Mouse (Mus musculus) adrenal gland (tissue): ENCODE measurements around the gene Zfp51.
"Not testable (repeated sequence)": the region's sequence is repeated elsewhere in the genome, so short reads cannot be mapped to it uniquely, and the experiment has no call there.

Source experiments
- intact Hi-C: fragments of 180-260 bp; cut with DNase I; formaldehyde crosslinking; loops from one replicate; pipeline ENCODE4 v1.15.1; 2025
- long read RNA-seq, 2 experiments: library from polyadenylated mRNA; unstranded; transcript quantifications; one replicate each; pipeline ENCODE4 v2.0.0; 2020; ENCODE audit warnings: borderline replicate concordance in 1 of 2; ENCODE audit not compliant: insufficient replicate concordance in 1 of 2

The Zfp51 gene
- long read RNA-seq, experiment 1, transcript Zfp51-201 (5 exons, 2,574 nt) = major isoform, 5 of 10 reads
- long read RNA-seq, experiment 1, partial matches to known transcripts = 2 of 10 reads
- long read RNA-seq, experiment 1, other reads (novel, unspliced or antisense) = 3 of 10 reads
- long read RNA-seq, experiment 2, partial matches to known transcripts = 1 of 4 reads
- long read RNA-seq, experiment 2, other reads (novel, unspliced or antisense) = 0 of 4 reads

DNA sequence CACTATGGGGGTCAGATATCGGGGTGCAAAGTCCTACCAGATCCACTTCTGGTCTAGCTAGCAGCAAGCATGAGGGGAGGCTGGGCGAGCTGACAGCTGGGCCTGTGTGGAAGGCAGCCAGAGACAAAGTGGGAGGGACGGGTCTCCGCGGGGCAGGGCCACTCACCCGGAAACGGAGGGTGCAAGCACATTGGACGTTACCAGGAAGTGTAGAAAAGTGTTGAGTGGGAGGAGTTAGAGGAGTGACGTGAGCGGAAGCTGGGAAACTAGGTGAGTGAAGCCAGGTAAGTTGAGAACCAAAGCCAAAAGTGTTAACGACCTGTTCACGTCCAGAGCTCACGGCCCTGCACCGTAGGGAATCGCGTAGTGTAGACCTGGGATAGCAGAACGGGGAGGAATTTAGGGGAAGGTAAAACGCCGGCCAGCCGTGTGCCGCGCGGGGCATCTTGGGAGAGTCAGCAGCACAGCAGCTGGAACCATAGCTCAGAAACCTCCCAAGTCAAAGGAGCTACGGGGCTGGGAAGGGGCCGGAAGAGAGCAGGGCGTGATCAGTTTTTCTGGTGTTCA lies at the start of gene Zfp51:
Zfp51 (plus strand) TSS at position 237 of the 567 bp plus-strand sequence.
- intact Hi-C loops = no loop called here

DNA sequence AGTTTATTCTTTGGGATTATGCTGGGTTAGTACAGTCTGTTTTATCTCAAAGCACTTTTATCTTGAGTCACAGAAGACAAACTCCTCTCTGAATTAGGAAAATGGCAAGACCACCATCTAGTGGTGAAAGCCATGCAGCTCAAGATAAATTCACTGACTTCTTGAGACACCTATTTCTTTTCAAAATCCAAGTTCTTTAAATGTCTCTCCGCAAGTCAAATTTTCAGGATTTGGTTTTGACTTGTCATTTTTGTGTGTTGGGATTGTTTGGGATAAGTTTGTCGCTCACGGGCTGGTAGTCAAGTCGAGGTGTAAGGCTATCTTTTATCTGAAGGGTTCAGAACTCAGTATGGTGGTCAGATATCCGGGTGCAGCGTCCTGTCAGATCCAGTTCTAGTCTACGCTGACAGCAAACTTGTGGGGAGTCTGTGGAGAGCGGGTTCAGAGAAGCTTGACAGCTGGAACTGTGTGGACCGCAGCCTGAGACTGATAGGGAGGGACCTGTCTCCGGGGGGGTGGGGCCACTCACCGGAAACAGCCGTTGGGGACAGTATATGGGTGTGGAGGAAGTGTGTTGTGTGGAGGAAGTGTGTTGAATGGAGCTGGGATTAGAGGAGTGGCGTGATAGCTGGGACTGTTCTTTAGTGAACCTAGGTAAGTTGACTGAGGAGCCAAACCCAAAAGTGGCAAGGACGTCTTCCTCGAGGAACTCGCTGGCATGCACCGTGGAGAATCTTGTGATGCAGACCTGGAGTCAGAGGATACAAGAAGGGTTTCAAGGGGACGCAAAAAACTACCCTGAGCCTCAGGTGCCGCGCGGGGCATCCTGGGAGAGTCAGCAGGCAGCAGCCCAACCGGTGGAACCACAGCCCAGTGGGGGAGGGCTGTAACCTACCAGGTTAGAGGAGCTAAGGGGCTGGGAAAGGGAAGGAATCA lies 27.2 kb upstream of the Zfp51 start, which contains the start of gene Zfp54:
Zfp54 (plus strand) TSS at position 564 of the 936 bp plus-strand sequence.
- intact Hi-C loops = loop anchor here (2.0 to 5.0 kb wide), 2 partner anchors 94 to 150 kb away; no protein-coding TSS in a partner anchor

DNA sequence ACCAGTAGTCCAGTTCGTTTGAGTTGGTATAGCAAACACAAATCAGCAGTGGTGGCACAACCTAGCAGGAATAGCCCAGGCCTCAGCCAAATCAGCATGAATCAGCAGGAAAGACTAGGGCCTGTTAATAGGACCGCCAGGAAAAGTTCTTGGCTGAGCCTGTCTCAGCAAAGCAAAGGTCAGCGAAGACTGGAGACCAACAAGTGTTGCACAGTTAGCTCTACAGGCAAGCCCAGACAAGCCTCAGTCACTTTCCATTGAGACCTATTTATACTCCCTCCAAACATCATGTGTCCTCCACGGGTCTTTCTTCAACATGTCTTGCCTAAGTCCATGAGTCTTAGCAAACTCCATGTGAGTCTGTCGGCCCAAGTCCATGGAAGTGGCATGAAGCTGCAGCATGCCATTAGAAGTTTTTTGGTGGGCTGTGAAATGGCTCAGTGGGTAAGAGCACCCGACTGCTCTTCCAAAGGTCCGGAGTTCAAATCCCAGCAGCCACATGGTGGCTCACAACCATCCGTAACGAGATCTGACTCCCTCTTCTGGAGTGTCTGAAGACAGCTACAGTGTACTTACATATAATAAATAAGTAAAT lies 11.3 kb upstream of the Zfp51 start:
- intact Hi-C loops = not testable (repeated sequence)

DNA sequence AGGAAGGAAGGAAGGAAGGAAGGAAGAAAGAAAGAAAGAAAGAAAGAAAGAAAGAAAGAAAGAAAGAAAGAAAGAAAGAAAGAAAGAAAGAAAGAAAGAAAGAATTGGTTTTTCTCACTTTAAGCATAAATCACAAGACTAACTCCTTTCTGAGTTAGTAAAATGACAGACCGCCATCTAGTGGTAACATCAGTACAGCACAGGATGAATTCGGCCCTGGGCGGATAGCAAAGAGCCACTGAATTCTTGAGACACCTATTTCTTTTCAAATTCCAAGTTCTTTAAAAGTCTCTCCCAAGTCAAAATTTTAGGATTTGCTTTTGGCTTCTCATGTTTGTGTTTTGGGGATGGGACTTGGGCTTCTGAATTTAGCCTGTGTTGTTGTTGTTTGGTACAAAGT lies 505 bp upstream of the Zfp51 start:
- intact Hi-C loops = no loop called here

DNA sequence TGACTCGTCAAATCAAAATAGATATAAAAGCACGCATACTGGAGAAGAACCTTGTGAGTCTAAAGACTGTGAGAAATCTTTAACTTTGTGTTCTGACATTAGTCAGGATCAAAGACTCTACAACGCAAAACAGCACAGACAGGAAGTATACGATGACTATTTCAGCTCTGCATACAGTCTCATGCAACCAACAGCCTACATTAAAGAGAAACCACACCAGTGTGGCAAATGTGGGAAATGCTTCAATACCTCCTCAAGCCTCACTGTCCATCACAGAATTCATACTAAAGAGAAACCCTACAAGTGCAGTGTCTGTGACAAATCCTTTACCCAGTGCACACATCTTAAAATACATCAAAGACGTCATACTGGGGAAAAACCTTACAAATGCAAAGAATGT lies 13.4 kb downstream of the Zfp51 start:
- intact Hi-C loops = no loop called here

DNA sequence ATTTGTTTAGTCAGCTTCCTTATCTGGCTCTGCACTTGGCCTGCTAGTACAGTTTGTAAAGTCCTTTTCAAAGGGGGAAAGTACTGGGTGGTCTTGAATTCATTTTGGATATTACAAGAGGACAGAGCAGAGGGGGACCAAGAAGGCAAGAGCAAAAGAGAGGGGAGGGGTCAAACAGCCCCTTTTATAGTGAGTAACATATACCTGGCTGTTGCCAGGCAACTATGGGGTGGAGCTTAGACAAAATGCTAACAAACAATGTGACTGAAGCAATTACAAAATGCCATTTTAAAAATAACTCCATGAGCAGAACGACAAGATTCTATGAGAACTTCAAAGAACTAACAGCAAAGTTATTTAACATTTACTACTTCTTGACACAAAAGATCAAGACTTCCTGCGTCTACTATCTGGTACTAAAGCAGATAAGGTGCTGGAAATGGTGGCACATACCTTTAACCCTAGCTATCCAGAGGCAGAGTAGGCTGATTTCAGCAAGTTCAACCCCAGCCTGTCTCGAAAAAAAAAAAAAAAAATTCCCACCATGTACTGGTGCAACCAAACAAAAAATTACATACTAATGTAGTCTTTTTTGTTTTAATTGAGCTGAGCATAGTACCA lies 22.0 kb downstream of the Zfp51 start:
- intact Hi-C loops = no loop called here

DNA sequence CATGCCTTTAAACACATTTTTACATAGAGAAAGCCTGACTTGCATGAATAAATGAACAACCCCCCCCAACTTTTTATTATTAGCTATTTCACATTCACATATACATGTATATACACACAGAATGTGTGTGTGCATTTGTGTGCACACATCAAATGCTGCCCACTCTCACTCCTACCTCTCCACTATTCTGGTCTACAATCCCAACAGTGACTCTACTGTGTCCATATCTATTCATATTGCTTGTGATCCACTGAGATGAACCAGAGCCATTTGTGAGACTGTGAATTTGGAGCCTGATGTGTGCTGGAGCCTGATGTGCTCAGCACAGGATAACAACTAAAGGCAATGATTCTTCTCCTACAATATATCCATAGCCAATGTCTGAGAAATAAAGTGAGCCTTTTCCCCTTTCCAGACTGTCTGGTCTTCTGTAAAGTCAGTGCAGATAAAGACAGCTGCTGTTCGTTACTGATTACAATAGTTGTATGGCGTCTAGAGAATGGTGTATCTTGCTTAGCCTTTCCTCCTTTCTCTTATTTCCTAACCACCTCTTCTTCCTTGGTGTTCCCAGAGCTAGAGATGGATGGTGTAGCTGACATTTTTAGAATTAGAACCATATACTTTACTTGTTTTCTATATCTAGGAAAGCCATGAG lies 22.6 kb downstream of the Zfp51 start:
- intact Hi-C loops = no loop called here

DNA sequence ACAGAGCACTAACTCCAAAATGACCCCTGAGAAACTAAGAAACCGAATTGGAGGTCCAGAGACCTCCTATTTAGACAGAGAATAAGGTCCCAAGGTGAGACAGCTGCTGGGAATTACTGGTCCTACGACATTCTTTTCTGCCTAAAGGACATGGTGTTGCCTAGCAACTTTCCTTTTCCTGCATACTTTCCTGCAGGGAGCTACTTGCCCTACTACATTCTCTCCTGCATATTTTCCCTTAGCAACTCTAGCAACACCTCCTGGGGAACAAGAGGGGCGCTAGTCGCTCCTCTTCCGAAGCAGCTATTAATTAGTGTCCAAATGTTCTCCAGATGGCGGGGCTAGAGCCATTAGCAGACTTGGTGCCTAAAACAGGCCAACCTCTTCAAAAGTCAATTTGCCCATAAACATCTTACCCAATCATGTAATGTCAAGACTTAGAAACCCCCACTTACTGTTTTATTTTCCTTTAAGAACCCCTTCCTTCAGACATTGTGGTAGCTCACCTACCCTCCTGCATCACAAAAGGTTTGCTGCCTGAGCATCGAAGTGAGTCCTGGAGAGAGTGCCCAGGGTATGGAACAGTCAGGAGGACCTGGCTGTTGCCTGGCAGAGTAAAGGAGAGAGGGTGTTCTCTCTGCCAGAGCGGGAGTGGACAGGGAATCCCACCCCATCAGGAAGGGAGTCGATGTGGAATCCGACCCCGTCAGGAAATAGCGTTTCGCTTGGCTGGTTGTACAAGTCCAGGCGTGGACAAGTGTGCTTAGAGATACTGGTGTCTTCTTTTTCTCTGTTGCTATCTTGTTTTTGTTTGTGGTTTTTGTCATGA lies 23.4 kb downstream of the Zfp51 start:
- intact Hi-C loops = no loop called here

DNA sequence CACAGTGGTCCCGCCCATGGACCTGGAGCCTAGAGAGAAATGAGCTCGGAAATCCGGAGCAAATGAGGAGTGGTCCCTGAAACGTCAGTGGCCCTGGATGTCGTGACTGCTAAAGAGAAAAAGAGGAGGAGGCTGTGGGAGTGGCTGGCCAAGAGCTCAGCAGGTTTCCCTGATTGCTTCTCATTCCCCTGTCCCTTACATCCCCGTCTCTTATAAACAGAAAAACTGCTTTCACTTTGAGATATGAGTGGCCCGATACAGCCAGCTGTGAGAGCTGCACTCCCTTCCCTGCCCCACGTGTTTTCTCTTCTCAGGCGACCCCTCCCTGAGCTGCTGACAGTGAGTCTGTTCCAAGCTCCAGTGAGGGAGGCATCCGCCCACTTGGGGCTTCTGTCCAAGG lies 24.6 kb downstream of the Zfp51 start:
- intact Hi-C loops = not testable (repeated sequence)

DNA sequence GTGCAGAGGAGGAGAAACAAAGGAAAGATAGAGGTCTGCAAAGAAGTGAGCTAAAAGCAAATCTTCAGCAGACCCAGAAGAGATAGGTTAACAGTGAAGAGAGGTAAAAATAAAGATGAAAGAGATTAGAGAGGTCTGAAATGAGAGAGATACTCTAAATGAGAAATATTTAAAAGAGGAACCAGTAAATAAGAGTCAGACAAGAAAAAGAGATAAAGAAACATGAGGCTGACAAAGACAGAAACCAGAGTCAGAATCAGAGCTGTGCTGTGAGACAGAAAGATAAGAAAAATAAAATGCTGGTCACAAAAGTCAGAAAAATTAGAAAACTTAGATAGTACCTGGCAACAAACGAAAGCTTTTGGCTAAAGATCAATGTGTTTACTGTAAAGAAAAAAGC lies 25.1 kb downstream of the Zfp51 start:
- intact Hi-C loops = not testable (repeated sequence)

DNA sequence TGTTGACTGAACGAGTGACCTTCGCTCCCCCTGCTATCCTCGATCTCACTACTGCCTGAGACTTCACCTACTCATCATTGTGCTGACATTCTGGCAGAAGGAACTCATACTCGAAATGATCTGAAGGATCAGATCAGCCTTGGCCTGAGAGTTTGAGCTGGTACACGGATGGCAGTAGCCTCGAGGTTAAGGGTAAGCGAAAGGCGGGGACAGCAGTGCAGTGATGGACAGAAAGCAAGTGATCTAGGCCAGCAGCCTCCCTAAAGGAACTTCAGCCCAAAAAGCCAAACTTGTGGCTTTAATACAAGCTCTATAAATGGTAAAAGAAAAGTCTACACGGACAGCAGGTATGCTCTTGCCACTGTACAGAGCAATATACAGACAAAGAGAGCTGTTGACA lies 26.2 kb downstream of the Zfp51 start:
- intact Hi-C loops = not testable (repeated sequence)

DNA sequence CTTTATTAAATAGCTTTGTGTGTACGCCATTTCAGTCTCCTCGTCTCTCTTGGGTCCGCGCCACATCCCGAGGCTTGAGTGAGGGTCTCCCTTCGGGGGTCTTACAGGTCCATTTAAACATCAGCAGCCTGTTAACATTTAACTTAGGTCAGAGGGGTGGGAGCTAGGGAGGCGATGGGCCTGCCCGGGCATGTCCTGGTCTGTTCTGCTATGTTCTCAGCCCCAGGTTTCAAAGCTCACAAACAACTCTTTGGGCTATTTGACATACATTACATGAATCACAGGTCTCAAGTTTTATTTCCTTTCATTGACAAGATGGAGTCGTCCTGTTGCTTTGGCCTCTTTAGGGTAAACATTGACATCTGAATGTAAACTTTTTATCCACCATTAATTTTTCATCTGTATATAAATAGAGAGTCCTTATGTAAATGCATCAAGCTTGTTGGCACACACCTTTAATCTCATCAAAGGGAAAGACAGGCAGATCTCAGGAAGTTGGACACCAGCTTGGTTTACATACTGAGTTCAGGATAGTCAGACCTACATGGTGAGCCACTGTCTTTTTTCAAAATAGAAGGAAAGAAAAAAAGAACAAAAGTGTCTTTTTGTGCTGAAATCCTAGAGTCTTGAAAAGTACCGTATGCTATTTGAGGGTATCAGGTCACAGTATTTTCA lies 28.1 kb downstream of the Zfp51 start:
- intact Hi-C loops = not testable (repeated sequence)

DNA sequence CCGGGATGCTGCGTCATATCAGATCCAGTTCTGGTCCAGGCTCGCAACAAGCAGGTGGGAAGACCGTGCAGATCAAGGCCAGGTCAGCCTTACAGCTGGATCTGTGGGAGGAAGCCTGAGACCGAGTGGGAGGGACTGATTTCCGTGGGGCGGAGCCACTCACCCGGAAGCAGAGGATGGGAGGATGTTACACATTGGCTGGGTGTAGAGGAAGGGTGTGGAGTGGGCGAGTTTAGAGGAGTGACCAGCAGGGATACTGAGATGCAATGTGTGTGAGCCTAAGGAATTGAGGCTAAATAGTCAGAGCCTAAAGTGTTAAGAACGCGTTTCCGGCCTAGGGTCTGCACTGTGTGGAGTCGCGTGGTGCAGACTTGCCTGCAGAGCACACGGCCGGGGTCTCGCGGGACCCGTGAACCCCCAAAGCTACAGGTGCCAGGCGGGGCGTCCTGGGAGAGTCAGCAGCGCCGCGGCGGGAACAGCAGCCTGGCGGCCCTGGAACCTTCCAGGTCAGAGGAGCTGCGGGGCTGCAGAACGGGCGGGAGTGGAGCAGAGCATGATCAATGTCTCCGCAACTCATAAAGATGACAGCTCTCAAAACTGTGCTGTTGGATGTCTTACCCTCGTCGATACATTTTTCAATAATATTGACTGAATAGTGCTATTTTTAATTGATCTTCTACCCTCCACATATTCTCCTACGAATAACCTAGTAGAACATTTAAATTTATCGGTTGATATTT lies 38.8 kb downstream of the Zfp51 start, which contains the start of gene Zfp53:
Zfp53 (plus strand) TSS at position 239 of the 740 bp plus-strand sequence.
- intact Hi-C loops = no loop called here

DNA sequence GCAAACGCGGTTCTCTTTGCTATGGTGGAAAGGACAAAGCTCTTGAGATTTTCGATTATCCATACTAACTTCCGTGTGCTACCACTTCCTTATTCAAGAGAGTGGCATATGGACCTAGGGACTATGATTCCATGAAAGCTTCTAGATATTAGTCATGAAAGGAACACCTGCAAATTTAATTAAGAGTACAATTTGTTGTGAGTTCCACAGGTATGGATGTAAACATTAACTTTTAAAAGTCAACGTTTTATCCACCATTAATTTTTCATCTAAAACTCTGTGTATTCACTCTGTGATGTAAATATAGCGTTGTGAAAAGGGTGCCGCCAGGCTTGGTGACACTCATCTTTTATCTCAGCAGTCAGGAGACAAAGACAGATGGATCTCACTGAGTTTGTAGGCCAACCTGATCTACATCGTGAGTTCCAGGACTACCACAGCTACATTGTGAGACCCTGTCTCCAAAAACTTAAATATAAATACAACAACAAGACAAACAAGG lies 39.4 kb downstream of the Zfp51 start:
- intact Hi-C loops = no loop called here

DNA sequence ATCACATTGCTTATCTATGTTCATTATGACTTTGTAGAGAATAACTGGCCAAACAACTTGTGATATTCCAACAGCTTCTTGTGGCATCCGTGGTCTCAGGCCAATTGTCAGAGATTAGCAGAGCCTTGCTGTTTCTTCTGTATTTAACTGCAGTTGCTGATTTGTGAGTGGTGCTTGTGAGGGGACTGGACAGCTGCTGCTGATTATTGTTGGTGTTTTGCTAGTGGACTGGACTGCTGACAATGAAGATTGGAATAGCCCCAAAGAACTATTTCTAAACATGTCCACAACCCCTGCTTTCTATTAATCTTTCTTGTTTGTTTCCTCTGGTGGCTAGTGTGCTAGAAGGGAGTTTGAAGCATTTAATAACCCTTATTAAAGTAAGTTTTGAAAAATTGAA lies 51.2 kb downstream of the Zfp51 start:
- intact Hi-C loops = no loop called here

DNA sequence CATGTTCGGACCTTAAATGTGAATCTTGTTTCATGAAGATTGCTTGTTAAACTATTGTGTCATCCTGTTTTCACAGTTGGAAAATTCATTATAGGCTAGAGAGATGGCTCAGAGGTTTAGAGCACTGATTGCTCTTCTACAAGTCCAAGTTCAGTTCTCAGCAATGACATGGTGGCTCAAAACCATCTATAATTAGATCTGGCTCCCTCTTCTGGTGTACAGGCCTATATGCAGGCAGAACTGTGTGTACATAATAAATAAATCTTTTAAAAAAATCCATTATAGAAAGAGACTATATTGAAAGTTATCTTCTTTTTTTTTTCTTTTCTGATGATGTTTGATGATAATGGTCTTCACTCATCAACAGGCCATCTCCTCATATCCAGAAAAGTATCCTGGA lies 54.4 kb downstream of the Zfp51 start:
- intact Hi-C loops = no loop called here

DNA sequence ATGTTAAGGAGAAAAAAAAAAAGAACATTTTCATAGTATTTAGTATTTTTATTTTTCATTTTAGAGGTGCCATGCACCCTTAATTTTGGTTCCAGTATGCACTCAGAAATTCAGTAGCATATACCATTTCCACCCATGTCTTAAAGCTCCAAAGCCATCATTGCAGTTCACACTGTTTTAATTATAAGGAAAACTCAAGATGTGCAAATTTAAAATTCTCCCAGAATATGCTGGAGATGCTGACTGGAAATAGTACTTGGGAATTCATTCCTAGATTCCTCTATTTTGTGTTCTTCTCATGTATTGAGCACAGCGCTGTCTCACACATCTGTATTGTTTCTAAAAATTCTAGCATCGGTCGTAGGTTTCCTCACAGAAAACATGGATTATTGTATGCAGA lies 56.1 kb downstream of the Zfp51 start:
- intact Hi-C loops = no loop called here

DNA sequence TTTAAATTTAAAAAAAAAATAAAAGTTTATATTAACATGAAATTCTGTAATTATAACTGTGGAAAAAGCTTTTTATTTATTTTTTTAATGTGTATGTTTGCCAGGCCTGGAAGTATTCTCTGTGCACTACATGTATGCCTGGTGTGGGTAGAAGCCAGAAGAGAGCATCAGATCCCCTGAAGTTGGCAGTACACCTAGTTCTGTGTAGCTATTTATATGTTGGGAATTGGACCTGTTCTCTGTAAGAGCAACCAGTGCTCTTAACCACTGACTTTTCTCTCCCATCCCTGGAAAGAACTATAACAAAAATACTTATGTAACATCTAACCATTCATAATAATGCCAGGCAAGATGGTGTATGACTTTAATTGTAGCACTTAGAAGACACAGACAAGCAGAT lies 59.6 kb downstream of the Zfp51 start:
- intact Hi-C loops = no loop called here
